Mouse (Mus musculus) ZHBTc4 (cell line): ENCODE data around the gene Hsd17b13.

Experiments used
- DNase-seq: peaks from one replicate; pipeline ENCODE4 v3.0.0-alpha.2; 2011; ENCODE audit warnings: low read depth, low spot score

The Hsd17b13 gene

DNA sequence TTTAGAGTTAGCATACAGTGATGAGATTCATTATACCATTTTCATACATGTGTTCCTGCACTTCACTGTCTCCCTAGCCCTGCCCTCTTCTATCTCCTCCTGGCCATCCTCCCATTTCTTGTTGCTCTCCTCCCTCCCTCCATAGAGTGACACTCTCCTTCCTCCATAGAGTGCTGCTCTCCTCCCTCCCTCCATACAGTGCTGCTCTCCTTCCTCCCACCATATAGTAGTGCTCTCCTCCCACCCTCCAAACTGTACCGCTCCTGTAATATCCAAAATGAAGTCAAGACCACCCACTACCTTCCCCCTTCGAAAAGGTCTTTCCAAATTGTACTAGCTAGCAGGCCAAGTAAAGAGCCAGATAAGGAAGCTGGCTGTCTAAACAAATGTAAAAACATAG, 53.5 kb downstream of the Hsd17b13 start:
- DNase-seq: no peak

DNA sequence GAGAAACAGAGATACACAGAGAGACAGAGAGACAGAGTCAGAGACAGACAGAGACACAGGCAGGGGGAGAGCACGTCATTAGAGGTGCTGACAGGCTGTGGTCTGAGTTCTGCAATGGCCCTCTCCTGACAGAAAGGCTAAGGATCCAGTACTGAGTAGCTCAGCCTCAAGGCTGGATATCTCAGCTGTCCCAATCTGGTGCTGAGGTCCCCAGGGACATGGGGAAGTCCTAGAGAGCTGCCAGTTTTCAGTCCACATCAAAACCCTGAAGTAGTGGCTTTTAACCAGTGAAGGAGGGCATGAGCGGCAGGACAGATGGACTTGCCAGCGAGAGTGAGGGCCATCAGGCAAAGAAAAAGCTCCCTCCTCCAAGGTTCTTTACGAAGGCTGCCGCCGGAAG, 54.1 kb downstream of the Hsd17b13 start:
- peak; percentile 20 for DNase-seq

DNA sequence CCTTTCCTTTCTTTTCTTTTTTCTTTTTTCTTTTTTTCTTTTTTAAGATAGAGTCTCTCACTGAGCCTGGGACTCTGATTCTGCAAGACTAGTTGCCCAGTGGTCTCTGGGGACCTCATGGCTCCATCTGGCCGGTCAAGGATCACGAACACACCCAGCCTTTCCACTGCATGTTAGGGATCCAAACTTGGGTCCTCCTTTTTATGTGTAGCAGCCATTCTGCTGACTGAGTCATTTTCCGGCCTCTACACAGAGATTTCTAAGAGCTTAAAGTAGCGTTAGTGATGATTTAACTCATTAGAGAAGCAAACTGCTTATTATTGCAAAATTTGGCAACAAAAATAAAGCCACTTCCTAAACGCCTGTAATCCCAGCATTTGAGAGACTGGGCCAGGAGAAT, 54.8 kb downstream of the Hsd17b13 start:
- no peak for DNase-seq

DNA sequence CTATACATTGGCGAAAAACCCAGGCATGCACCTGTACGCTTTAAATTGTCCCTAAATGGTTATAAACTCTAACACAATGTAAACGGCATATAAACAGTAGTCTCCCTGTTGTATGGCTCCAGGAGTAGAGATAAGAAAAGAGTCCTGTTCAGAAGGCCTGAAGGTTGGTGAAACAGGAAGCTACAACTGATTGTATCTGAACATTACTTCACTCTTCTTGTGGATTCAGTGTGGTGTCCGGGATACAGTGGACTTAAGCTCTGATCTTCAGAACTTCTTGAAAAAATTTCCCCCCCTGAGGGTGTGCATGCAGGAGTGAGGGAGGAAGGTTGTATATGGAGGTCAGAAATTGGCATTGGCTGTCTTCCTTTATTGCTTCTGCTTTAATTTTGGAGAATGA, 57.7 kb downstream of the Hsd17b13 start:
- DNase-seq: no peak

DNA sequence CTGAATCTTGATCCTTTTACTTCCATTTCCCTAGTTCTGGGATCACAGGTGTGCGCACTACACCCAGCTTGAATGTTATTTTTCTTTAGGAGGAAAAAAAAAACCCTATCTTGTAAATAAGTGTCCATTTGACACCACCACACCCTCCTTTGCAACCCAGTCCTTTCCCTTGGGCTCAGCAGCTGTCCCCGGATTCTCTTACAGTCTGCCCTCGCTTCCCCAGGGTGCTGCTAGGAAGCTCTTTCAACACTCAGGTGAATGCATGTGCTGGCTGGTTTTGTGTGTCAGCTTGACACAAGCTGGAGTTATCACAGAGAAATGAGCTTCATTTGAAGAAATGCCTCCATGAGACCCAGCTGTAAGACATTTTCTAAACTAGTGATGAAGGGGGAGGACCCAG, 59.0 kb downstream of the Hsd17b13 start:
- no peak for DNase-seq

DNA sequence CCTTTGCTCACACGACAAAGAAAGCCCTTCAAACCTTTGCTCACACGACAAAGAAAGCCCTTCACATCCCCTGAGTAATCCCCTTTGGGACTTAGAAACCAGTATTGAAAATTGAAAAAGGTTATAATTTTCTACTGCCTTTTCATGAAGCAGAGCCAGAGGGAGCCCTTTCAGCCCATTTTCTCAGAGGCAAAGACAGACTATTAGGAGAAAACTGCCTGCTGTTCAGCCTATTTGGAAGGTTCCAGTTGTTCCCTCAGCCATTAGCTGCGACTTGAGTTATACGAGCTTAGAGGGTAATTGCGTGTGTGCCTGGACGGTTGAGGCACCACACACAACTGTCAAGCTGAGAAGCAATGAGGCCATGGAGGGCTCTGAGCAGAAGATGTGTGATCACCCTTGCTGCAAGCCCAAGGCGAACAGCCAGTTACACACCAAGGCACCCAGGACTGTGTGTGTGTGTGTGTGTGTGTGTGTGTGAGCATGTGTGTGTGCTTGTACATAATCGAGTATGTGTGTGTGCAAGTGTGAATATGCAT, 59.8 kb downstream of the Hsd17b13 start:
- no peak for DNase-seq

DNA sequence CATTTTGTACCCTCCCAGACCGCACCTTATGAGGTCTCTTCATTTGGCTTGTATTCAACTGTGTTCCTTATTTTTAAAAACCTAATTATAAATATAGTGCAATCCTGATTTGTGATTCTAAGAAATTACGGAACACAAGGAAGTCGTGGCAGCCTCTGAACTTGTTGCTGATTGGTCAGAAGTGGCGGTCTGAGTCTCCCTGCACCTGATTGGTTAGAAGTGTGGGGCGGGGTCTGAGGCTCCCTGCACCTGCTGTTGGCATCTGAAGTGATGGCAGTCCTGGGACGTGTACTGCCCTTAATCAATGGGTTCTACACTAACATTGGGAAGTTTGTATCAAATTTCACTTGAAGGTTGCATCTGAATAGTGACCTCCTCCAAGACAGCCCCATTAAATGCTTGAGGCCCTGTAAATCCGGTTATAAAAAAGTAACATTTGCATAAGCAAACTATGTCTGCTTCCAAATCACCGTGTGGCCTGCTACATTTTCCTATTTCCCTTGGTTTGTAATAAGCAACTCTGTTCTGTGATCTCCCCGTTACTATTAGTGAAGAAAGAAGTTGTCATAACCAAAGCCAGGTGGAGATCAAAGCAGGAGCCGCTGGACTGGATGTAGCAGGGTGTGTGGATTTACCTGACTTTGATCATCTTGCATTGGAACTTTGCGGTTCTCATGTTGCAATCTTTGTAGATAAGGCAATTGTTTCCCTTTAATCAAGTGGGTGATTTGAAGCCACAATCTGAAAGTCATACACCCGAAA, 60.4 kb downstream of the Hsd17b13 start:
- peak; percentile 76 for DNase-seq

DNA sequence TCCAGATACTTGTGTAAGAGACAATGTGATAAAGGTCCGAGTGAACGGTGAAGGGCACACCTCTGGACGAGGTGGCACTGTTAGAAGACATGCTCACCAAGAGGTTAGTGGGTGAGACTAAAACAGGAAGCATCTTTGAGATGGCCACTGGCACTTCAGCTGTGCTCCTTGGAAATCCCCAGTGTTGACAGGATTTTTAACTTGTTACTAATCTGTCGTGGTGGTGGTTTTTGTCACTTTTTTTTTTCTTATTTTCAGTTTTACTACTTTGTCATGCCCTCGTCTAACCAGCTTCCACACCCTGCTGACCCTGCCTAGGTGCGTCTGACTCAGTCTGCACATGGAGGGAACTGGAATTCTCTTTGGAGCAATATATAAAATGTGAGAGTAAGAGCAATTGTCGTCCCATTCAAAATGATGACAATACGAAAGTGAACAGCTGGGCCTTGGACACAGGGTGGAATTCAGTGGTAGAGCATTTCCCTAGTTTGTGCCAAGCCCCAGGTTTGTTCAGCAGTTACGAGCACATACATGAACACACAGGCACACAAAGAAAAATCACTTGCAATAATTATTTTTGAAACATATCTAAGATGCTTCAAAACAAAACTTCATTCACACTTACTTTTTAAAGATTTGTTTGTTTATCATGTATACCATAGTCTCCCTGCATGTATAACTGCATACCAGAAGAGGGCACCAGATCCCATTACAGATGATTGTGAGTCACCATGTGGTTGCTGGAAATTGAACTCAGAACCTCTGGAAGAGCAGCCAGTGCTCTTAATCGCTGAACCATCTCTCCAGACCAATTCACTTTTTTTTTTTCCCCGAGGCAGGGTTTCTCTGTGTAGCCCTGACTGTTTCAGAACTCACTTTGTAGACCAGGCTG, 62.6 kb downstream of the Hsd17b13 start:
- no peak for DNase-seq

DNA sequence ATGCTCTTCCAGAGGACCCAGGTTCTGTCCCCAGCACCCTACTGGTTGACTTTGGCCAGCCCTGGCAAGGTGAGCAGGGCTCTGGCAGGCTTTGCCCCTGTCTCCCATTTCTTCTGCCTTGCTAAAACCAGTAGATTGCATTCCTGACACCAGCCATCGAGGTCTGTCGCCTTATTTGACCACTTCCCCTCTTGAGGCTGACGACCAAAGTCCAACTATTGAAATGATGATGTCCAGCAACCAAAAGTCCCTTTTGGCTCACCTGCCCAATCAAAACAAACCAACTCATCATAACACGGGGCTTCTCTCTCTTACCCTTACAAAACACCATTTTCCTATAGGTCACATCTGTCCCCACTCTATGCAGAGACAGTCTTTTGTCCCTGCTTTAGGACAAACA, 64.1 kb downstream of the Hsd17b13 start:
- no peak for DNase-seq

DNA sequence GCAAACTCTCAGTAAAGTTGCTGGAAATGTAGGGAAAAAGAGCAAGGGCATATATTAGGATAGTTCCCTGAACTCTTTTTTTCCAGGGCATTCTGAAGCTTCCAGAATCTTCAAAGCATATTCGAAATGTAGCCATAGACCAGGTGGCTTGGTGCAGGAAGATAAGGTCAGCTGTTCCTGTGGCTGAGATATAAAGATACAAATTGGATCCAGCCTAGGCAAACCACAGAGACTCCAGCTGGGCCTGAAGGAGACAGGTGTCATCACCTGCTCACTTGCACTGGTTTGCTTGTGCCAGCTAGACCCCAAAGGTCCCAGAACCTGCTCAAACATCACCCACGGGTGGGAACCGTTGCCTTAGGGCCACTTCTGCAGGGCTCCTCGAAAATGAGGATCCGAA, 65.7 kb downstream of the Hsd17b13 start:
- no peak for DNase-seq

DNA sequence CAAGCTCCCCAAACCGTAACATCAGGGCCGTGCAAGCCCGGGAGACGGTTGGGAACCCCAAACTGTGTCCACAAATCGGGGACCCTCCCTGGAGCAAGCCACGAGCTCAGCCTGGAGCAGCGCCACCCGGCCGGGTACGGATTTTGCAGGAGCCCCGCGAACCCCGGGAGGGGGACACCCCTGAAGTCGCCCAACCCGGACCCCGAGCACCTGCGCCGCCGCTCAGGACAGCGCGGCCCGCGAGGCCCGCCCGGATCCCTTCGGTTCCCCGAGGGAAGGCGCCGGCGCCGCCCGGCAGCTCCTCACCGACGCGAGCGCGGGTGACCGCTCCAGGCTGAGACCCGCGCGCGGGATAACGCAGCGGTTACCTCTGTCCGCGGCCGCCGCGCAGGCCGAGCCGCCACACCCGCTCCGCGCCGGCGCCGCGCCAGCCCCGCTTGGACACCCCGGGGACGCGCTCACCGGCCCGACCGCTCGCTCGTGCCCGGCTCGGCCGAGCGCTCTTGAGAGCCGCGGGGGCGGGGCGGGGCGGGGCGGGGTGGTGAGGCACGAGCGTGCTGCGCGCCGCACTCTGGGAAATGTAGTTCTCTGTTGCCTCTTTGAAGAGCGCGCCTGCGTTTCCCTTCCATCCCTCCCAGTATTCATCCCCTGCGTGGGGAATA, 66.3 kb downstream of the Hsd17b13 start, which contains the start of gene Klhl8:
Gene Klhl8, minus strand, starts transcription at position 512 of the 662 bp plus-strand sequence.
- DNase-seq: peak; percentile 95

DNA sequence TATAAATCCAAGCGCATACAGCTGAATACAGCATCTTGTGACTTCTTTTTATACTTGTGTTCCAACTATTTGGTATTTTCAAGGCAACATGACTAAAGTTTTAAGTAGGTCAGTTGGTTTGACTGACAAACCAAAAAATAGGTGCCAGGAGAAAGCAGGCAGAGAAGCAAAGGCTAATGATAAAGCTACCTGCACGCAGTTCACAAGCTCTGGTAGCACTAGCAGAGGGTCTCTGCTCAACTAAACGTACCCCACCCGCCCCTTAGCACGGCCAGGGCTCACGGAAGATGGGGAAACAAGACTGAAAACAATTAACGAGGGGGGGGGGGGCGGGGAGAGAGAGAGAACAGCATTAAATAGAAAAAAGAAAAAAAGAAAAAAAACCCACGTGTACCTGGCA, 67.1 kb downstream of the Hsd17b13 start:
- no peak for DNase-seq

DNA sequence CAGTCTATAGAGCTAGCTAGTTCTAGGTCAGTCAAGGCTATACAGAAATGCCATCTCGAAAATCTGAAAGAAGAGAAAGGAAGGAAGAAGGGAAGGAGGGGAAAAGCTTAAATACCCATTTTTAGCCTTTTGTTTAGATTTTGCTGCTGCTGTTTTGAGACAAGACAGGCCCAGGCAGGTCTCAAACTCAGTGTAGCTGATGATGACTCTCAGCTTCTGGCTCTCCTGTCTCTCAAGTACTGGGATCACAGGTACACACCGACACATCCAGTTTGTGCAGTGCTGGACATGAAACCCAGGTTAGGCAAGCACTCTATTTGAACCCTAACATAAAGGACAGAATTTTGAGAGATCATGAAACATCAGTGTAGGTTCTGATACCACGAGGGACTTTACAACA, 67.7 kb downstream of the Hsd17b13 start:
- DNase-seq: no peak

DNA sequence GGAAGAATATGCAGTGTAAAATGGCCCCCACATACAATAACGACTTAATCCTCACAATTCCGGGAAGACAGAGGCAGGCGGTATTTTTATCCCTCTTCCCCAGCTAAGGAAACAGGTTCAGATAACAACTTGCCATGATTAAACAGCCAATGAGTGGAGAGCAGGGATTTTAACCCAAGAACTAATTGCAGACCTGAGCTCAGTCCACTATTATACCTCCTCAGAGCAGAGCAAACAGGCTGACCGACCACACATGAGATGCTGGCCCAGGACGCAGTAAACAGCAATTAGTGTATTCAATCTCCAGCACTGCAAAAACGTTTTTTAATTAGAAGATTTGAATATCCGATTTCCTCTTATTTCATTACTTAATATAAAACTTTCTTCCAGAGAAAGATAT, 68.4 kb downstream of the Hsd17b13 start:
- no peak for DNase-seq

DNA sequence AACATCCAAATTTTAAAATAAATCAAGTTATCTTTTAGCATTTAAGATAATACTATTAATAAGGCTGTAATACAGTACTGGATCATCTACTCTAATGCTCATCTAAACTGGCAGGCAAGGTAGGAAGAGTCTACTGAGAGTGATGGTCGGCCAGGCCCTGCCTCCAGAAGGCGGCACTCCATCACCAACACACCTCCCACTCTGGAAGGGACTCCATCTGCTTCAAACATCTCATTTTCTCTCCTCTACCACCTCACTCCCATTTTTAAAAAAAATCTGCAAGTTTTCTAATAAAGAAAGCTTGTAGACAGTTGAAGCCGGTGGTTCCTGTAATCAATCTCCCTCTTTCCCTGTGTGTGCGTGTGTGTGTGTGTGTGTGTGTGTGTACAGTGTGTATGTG, 69.4 kb downstream of the Hsd17b13 start:
- DNase-seq: no peak

DNA sequence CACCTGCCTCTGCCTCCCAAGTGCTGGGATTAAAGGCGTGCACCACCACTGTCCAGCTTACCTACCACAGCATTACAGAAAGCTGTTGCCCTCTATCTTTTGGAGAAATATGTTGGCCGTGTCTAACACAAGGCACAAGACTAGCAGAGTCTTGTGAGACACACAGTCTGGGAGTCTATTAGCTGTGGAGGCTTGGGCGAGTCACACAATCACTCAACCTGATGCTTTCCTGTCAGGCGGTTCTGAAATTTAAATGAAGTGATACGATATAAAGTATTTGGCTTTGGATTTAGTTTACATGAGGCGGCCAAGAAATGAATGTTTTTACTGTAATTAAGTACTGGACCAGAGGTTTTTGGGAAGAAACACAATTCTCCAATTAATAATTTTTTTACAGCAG, 71.0 kb downstream of the Hsd17b13 start:
- DNase-seq: no peak
